Mouse (Mus musculus) liver, embryonic 14.5 days (tissue): ENCODE results near the gene Atg4a-ps.

Source experiments
- CTCF ChIP-seq: IDR thresholded peaks from 2 replicates; pipeline ENCODE4 v1.5.1; 2016; ENCODE audit warnings: antibody characterized with exemption, low read depth, control low read depth
- EP300 ChIP-seq: IDR thresholded peaks from 2 replicates; pipeline ENCODE4 v1.6.1; 2016; ENCODE audit warnings: antibody characterized with exemption, low read depth

GRCm38 (mm10) chr3:103627661-103628060 is 18.2 kb downstream of the Atg4a-ps start:
- no peak for TF ChIP-seq CTCF
- no peak for TF ChIP-seq EP300
